Mouse (Mus musculus) liver, adult 2 months (tissue): ENCODE measurements around the gene Slc24a2.

ENCODE experiments used
- CTCF ChIP-seq: fragments of 200-500 bp; IDR thresholded peaks from 2 replicates; pipeline ENCODE4 v1.5.1; 2011; ENCODE audit warnings: low read depth, low read length, control low read depth
- POLR2A ChIP-seq: fragments of 200-500 bp; IDR thresholded peaks from 2 replicates; pipeline ENCODE4 v1.6.1; 2011; ENCODE audit warnings: low read length, control low read depth; ENCODE audit not compliant: insufficient read depth; ENCODE audit errors: extremely low read depth

DNA sequence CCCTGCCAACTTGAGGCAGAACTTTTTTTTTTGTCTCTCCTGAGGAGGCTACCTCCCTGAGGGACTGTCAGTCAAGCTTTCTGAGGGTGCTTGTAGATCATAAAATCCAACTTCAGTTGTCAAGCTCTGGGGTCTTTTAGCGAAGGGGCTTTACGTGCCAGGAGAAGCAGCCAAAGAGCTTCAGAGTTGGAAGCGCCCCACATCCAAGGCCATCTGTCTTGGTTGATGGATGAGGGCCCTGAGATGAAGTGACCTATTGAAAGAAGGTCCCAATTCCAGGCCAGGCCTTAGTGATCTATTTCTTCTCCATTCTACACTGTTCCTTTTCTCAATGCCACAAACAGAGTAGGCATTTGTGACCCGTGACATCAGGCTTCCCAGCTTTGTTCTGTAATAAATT, 214.5 kb downstream of the Slc24a2 start:
- TF ChIP-seq CTCF (no peak), POLR2A (no peak)
